Mouse (Mus musculus) MEL (cell line): Measurements from ENCODE around the gene Dram1.

Experiments
- CTCF ChIP-seq, 3 experiments: IDR thresholded peaks in 2 of 3; conservative IDR thresholded peaks in 1 of 3; 2 replicates each; pipeline ENCODE4 v1.5.1; 2011 to 2012; ENCODE audit warnings: low read length in 3 of 3, low read depth in 2 of 3, mild to moderate bottlenecking in 2 of 3, improper control_type of control experiment in 1 of 3, inconsistent platforms in 1 of 3, mixed read lengths in 1 of 3, moderate library complexity in 1 of 3; ENCODE audit not compliant: control insufficient read depth in 1 of 3, insufficient read depth in 1 of 3, poor library complexity in 1 of 3, severe bottlenecking in 1 of 3
- E2F4 ChIP-seq: IDR thresholded peaks from 2 replicates; pipeline ENCODE4 v1.6.1; 2011; ENCODE audit warnings: low read depth, low read length, improper control_type of control experiment, borderline replicate concordance
- EP300 ChIP-seq, 2 experiments: IDR thresholded peaks; 2 replicates each; pipeline ENCODE4 v1.6.1; 2011; ENCODE audit warnings: improper control_type of control experiment in 2 of 2, low read length in 2 of 2, low read depth in 1 of 2, mild to moderate bottlenecking in 1 of 2

- no peak for TF ChIP-seq CTCF (IDR thresholded peaks at IDR 0.05 in 2 of 3, conservative IDR thresholded peaks at IDR 0.05 in 1 of 3; ENCODE audit: control insufficient read depth in 1 of 3, insufficient read depth in 1 of 3, low read depth in 2 of 3, low read length in 3 of 3, poor library complexity in 1 of 3, severe bottlenecking in 1 of 3)
- TF ChIP-seq EP300 (IDR thresholded peaks at IDR 0.05; ENCODE audit: low read depth in 1 of 2, low read length in 2 of 2), result no peak
- TF ChIP-seq E2F4, result no peak
Observed at GRCm38 (mm10) chr10:88391495-88391894, 12.6 kb upstream of the Dram1 start.
